Mouse (Mus musculus): ENCODE results near the gene Fchsd2.

DNA sequence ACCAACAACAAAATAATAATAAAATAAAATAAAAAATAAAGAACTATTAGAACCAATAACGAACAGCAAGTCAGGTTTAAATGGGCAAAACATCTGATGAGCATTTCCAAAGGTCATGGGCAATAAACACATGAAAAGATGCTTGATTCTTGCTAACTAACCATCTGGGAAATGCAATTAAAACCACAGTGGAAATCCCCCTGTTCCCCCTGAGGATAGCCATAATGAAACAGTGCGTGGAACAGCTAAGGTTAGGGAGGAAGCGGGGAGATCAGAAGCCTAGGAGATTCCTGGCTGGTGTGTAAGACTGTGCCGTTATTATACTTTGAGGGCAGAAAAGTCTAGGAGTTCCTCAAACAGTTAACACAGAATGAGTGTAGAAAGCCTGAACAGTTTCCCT, 35.4 kb upstream of the Fchsd2 start:
- TF ChIP-seq POLR2A (IDR thresholded peaks at IDR 0.05; ENCODE audit: borderline replicate concordance, extremely low read depth, low read depth, low read length), result no peak
- no peak for TF ChIP-seq CTCF (IDR thresholded peaks at IDR 0.05; ENCODE audit: insufficient read depth, low read length)
